Mouse (Mus musculus) embryonic facial prominence, embryonic 14.5 days (tissue): ENCODE data around the gene Adam15. TPM values are rescaled to one million over a fixed set of nuclear protein-coding genes. Genes with fewer than 3 reads are reported as not detected.

ENCODE experiments used
- ATAC-seq: fragments of 200-750 bp; cut with Nextera tagmentation; 2 replicates; pipeline ENCODE4 v1.8.0; 2017; ENCODE audit warnings: low read depth, moderate number of reproducible peaks, moderate TSS enrichment
- DNase-seq: peaks from one replicate; pipeline ENCODE4 v3.0.0-alpha.2; 2015; ENCODE audit warnings: low spot score
- H3K27ac ChIP-seq: fragments of 300-500 bp; sonication (generic); replicated peaks from 2 replicates; pipeline ENCODE4 v1.5.1; 2014; ENCODE audit warnings: low read depth, mild to moderate bottlenecking, low read length, moderate library complexity
- H3K27me3 ChIP-seq: fragments of 300-500 bp; sonication (generic); replicated peaks from 2 replicates; pipeline ENCODE4 v1.6.1; 2014; ENCODE audit warnings: low read length; ENCODE audit not compliant: control insufficient read depth, insufficient read depth
- H3K36me3 ChIP-seq: fragments of 300-500 bp; sonication (generic); 2 replicates; pipeline ENCODE4 v1.6.1; 2014; ENCODE audit warnings: low read length, mixed read lengths; ENCODE audit not compliant: control insufficient read depth, insufficient read depth
- H3K4me1 ChIP-seq: fragments of 300-500 bp; sonication (generic); 2 replicates; pipeline ENCODE4 v1.6.1; 2014; ENCODE audit warnings: antibody characterized with exemption, low read length; ENCODE audit not compliant: control insufficient read depth, insufficient read depth
- H3K4me2 ChIP-seq: fragments of 300-500 bp; sonication (generic); 2 replicates; pipeline ENCODE4 v1.6.1; 2014; ENCODE audit warnings: low read depth, mild to moderate bottlenecking, low read length, moderate library complexity, mixed read lengths
- H3K4me3 ChIP-seq: fragments of 300-500 bp; sonication (generic); 2 replicates; pipeline ENCODE4 v1.5.1; 2014; ENCODE audit warnings: low read depth, mild to moderate bottlenecking, low read length
- H3K9ac ChIP-seq: fragments of 300-500 bp; sonication (generic); 2 replicates; pipeline ENCODE4 v1.6.1; 2014; ENCODE audit warnings: low read depth, mild to moderate bottlenecking, low read length, moderate library complexity, mixed read lengths
- H3K9me3 ChIP-seq: fragments of 300-500 bp; sonication (generic); 2 replicates; pipeline ENCODE4 v1.6.1; 2016; ENCODE audit warnings: low read length; ENCODE audit not compliant: control insufficient read depth
- WGBS: fragments of 180-500 bp; shearing (Covaris S2); extraction: QIAGEN DNeasy Blood & Tissue Kit; methylation state at CpG from one replicate; pipeline ENCODE4 v1.1.7; 2014; 5-methylcytosine and 5-hydroxymethylcytosine counted together
- polyA plus RNA-seq: library from polyadenylated mRNA; unstranded; fragments of >200 nt; fragmentation: Nextera tagmentation; extraction: Ambion mirVana; gene quantifications from 2 replicates; pipeline ENCODE4 v1.2.1, GENCODE M21; 2014

The Adam15 gene
- polyA plus RNA-seq, 1 experiment from 2014 or later: 51.7 TPM

GRCm38 (mm10) chr3:89385451-89385850, 35.7 kb upstream of the Adam15 start:
- H3K4me3 ChIP-seq: no peak overlapping the region
- DNase-seq (no peak), ATAC-seq (no peak)
- 36% methylated on average over 8 of the region's 11 CpGs for WGBS
- peaks cover 13% of the 10 kb centered on the region; the same call in 1 of the 2 replicates for H3K4me1 ChIP-seq
- no peaks in the 10 kb centered on the region for H3K27me3 ChIP-seq
- no peaks in the 10 kb centered on the region for H3K9me3 ChIP-seq
- H3K9ac ChIP-seq: 0 out of 2 replicates have a peak overlapping the region, but pooled peaks have one; percentile 1
- H3K36me3 ChIP-seq: no peaks in the 10 kb centered on the region
- H3K27ac ChIP-seq: no peak overlapping the region; the same call in 1 of the 2 replicates
- no peak overlapping the region for H3K4me2 ChIP-seq

- Histone ChIP-seq H3K9me3 (no peaks in the 10 kb centered on the region), H3K36me3 (0 out of 2 replicates have a peak, but pooled peaks cover under 1% of the 10 kb centered on the region), H3K4me3 (no peak overlapping the region), H3K9ac (0 out of 2 replicates have a peak overlapping the region, but pooled peaks have one; percentile 19), H3K4me2 (peak overlapping the region; percentile 7; the same call in 1 of the 2 replicates), H3K27ac (no peak overlapping the region; the same call in 1 of the 2 replicates), H3K27me3 (no peaks in the 10 kb centered on the region), H3K4me1 (peaks cover 13% of the 10 kb centered on the region; the same call in 1 of the 2 replicates)
- WGBS: 57% methylated on average over 9 of the region's 12 CpGs
- peak; percentile 38; the same call in 1 of the 2 replicates for ATAC-seq
- DNase-seq: no peak
Measured at GRCm38 (mm10) chr3:89384331-89385076, 34.7 kb upstream of the Adam15 start.

DNA sequence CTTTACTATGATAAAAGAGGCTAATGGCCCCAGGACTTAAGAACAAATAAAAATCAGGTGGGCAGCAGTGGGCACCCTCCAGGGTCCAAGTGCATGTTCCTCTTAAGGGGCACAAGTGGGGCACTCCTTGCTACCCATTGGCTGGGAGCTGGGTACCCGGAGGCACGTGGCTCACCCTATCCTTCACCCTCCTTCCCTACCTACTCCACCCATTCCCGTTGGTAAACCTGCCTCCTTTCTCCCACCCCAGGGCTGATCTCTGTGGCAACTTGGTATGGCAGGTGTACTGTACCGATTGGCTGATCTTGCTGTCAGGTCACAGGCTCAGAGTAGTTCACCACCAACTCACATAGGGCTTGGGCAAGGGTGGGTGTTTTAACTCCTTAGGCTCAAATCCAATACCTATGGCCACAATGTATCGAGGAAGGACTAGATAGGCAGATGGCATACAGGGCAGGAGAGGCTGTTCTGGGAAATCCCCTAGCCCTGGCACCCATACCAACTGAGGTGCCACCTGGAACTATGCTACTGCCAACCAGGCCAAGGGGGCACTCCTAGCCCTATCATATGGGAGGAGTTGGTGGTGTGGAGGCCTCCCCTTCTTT, 34.0 kb upstream of the Adam15 start:
- 0 out of 2 replicates have a peak, but pooled peaks cover 5% of the 10 kb centered on the region for H3K36me3 ChIP-seq
- H3K27me3 ChIP-seq: no peaks in the 10 kb centered on the region
- WGBS: 76% methylated on average over 5 of the region's 5 CpGs
- no peak for ATAC-seq
- no peak overlapping the region for H3K9ac ChIP-seq
- no peaks in the 10 kb centered on the region for H3K9me3 ChIP-seq
- peaks cover 13% of the 10 kb centered on the region; the same call in 1 of the 2 replicates for H3K4me1 ChIP-seq
- no peak overlapping the region for H3K4me2 ChIP-seq
- DNase-seq: no peak
- no peak overlapping the region for H3K27ac ChIP-seq
- H3K4me3 ChIP-seq: no peak overlapping the region

- Histone ChIP-seq H3K27me3 (no peaks in the 10 kb centered on the region), H3K4me1 (peaks cover 13% of the 10 kb centered on the region; the same call in 1 of the 2 replicates), H3K4me2 (no peak overlapping the region), H3K27ac (no peak overlapping the region), H3K9me3 (no peaks in the 10 kb centered on the region), H3K4me3 (no peak overlapping the region), H3K9ac (no peak overlapping the region), H3K36me3 (0 out of 2 replicates have a peak, but pooled peaks cover 5% of the 10 kb centered on the region)
- WGBS: 63% methylated on average over 5 of the region's 5 CpGs
- DNase-seq: no peak
- no peak for ATAC-seq
Measured at GRCm38 (mm10) chr3:89382950-89383349, 33.2 kb upstream of the Adam15 start.

- 84% methylated on average over 9 of the region's 9 CpGs for WGBS
- H3K36me3 ChIP-seq: 0 out of 2 replicates have a peak, but pooled peaks cover 5% of the 10 kb centered on the region
- DNase-seq (no peak), ATAC-seq (no peak)
- H3K27ac ChIP-seq: no peak overlapping the region
- H3K4me2 ChIP-seq: no peak overlapping the region
- no peak overlapping the region for H3K4me3 ChIP-seq
- no peaks in the 10 kb centered on the region for H3K9me3 ChIP-seq
- H3K9ac ChIP-seq: no peak overlapping the region
- peaks cover 13% of the 10 kb centered on the region; the same call in 1 of the 2 replicates for H3K4me1 ChIP-seq
- H3K27me3 ChIP-seq: no peaks in the 10 kb centered on the region
Measured at GRCm38 (mm10) chr3:89382033-89382882, 32.5 kb upstream of the Adam15 start.

DNA sequence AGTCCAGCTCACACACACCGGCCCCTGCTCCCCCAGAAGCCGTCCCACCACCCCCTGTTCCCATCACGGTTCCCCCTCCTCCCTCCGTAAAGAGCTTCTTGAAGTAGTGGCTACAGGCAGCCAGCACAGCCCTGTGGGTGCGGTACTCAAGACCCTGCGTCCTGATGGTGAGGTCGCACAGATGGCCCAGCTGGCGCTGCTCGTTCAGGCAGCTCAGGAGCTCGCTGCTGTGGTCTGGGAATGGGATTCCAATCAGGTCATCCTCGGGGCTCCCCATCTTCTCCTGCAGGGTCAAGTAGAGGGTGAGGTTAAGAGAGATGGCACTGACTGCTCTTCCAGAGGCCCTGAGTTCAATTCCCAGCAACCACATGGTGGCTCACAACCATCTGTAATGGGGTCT, 31.4 kb upstream of the Adam15 start:
- 80% methylated on average over 11 of the region's 11 CpGs for WGBS
- no peak overlapping the region for H3K9ac ChIP-seq

DNA sequence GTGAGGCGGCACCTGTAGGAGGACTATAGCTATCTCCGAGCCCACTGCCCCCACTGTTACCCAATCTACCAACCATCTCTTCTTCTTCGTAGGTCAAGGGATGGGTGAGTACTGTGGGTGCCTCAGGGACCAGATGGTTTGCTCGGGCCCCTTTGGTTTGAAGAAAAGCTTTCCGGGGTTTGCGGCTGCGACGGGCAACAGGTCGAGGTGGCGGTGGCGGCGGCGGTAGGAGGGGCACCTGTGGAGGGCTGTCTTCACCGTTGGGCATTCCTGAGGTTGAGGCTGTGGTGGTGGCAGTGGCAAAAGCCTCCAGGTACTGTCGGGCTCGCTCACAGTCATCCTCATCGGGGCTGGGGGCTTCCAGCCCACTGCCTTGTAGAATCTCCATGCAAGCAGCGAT, 30.9 kb upstream of the Adam15 start:
- no peaks in the 10 kb centered on the region for H3K27me3 ChIP-seq
- no peak overlapping the region for H3K4me3 ChIP-seq
- H3K9ac ChIP-seq: no peak overlapping the region
- no peak for DNase-seq
- no peak overlapping the region for H3K4me2 ChIP-seq
- no peak overlapping the region for H3K27ac ChIP-seq
- H3K9me3 ChIP-seq: no peaks in the 10 kb centered on the region
- 0 out of 2 replicates have a peak, but pooled peaks cover 5% of the 10 kb centered on the region for H3K36me3 ChIP-seq
- 90% methylated on average over 17 of the region's 18 CpGs for WGBS
- no peak for ATAC-seq
- 0 out of 2 replicates have a peak, but pooled peaks cover 8% of the 10 kb centered on the region for H3K4me1 ChIP-seq

More for the DNA sequence above, 31.4 kb upstream of the Adam15 start:
- Histone ChIP-seq H3K4me2 (no peak overlapping the region), H3K27me3 (no peaks in the 10 kb centered on the region), H3K9me3 (no peaks in the 10 kb centered on the region), H3K27ac (no peak overlapping the region), H3K4me1 (0 out of 2 replicates have a peak, but pooled peaks cover 8% of the 10 kb centered on the region), H3K4me3 (no peak overlapping the region), H3K36me3 (0 out of 2 replicates have a peak, but pooled peaks cover 5% of the 10 kb centered on the region)
- no peak for ATAC-seq
- DNase-seq: no peak

DNA sequence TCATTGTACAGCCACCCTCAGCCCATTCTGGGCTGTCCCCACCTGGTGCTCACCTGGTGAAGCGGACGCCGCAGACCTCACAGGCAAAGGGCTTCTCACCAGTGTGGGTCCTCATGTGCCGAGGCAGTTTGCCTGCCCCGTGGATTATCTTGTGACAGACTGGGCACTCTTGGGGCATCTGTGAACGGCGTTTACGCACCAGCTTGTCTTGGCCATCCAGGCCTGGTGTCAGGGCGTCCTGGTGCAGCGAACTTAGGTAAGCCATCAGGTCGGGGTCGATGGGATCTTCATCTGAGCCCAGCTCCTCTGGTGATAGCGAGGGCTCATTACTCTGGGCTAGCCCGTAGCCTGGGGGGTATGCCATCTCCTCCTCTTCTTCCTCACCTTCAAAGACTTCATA, 30.5 kb upstream of the Adam15 start:
- H3K4me1 ChIP-seq: 0 out of 2 replicates have a peak, but pooled peaks cover 3% of the 10 kb centered on the region
- H3K27ac ChIP-seq: no peak overlapping the region
- H3K4me3 ChIP-seq: no peak overlapping the region
- no peak overlapping the region for H3K9ac ChIP-seq
- no peak overlapping the region for H3K4me2 ChIP-seq
- H3K9me3 ChIP-seq: no peaks in the 10 kb centered on the region
- 0 out of 2 replicates have a peak, but pooled peaks cover 5% of the 10 kb centered on the region for H3K36me3 ChIP-seq
- no peak for ATAC-seq
- H3K27me3 ChIP-seq: no peaks in the 10 kb centered on the region
- no peak for DNase-seq
- WGBS: 94% methylated on average over 14 of the region's 14 CpGs
